Mouse (Mus musculus) midbrain, postnatal 0 days (tissue): ENCODE measurements at regions not wholly inside any gene's neighbourhood (a gene's known extent, or its start where the extent isn't known, plus 50 kb on each side); places are given as distances from the start of the nearest gene placed in this dataset.

Experiments used
- ATAC-seq: fragments of 200-750 bp; cut with Nextera tagmentation; 2 replicates; pipeline ENCODE4 v1.8.0; 2017; ENCODE audit warnings: moderate number of reproducible peaks, mild to moderate bottlenecking, moderate TSS enrichment, moderate library complexity; ENCODE audit not compliant: low FRiP score
- DNase-seq: peaks from one replicate; pipeline ENCODE4 v3.0.0-alpha.2; 2015; ENCODE audit warnings: low spot score
- H3K27ac ChIP-seq: fragments of 300-500 bp; sonication (generic); 2 replicates; pipeline ENCODE4 v1.5.1; 2014; ENCODE audit warnings: low read depth, mild to moderate bottlenecking, low read length, mixed read lengths
- H3K27me3 ChIP-seq: fragments of 300-500 bp; sonication (generic); 2 replicates; pipeline ENCODE4 v1.6.1; 2014; ENCODE audit warnings: low read length, control low read depth, mixed read lengths; ENCODE audit not compliant: insufficient read depth
- H3K36me3 ChIP-seq: fragments of 300-500 bp; sonication (generic); 2 replicates; pipeline ENCODE4 v1.6.1; 2014; ENCODE audit warnings: low read length, control low read depth, mixed read lengths; ENCODE audit not compliant: insufficient read depth
- H3K4me1 ChIP-seq: fragments of 300-500 bp; sonication (generic); 2 replicates; pipeline ENCODE4 v1.6.1; 2014; ENCODE audit warnings: mild to moderate bottlenecking, control low read depth, antibody characterized with exemption, low read length, mixed read lengths; ENCODE audit not compliant: insufficient read depth
- H3K4me2 ChIP-seq: fragments of 300-500 bp; sonication (generic); 2 replicates; pipeline ENCODE4 v1.6.1; 2014; ENCODE audit warnings: low read depth, mild to moderate bottlenecking, low read length, mixed read lengths; ENCODE audit not compliant: poor library complexity, severe bottlenecking
- H3K4me3 ChIP-seq: fragments of 300-500 bp; sonication (generic); 2 replicates; pipeline ENCODE4 v1.5.1; 2014; ENCODE audit warnings: low read depth, mild to moderate bottlenecking, low read length, moderate library complexity
- H3K9ac ChIP-seq: fragments of 300-500 bp; sonication (generic); replicated peaks from 2 replicates; pipeline ENCODE4 v1.6.1; 2014; ENCODE audit warnings: mild to moderate bottlenecking, low read length, moderate library complexity, mixed read lengths; ENCODE audit not compliant: poor library complexity, severe bottlenecking
- H3K9me3 ChIP-seq: fragments of 300-500 bp; sonication (generic); 2 replicates; pipeline ENCODE4 v1.6.1; 2016; ENCODE audit warnings: low read length, control low read depth
- CTCF ChIP-seq: IDR thresholded peaks from 2 replicates; pipeline ENCODE4 v1.5.1; 2016; ENCODE audit warnings: antibody characterized with exemption, mild to moderate bottlenecking
- WGBS: fragments of 180-500 bp; shearing (Covaris S2); extraction: QIAGEN DNeasy Blood & Tissue Kit; methylation state at CpG from one replicate; pipeline ENCODE4 v1.1.7; 2014; 5-methylcytosine and 5-hydroxymethylcytosine counted together

- H3K27ac ChIP-seq: no peak overlapping the region
- H3K4me1 ChIP-seq: no peaks in the 10 kb centered on the region
- no peak overlapping the region for H3K4me3 ChIP-seq
- no peaks in the 10 kb centered on the region for H3K9me3 ChIP-seq
- H3K27me3 ChIP-seq: no peaks in the 10 kb centered on the region
- TF ChIP-seq CTCF: no peak
- no peaks in the 10 kb centered on the region for H3K36me3 ChIP-seq
- no peak overlapping the region for H3K4me2 ChIP-seq
- no peak for ATAC-seq
- no peak overlapping the region for H3K9ac ChIP-seq
- DNase-seq: no peak
These were observed 107.0 kb downstream of the 4933402N22Rik start for GRCm38 (mm10) chr5:12024705-12025383.

GRCm38 (mm10) chr5:12030002-12030401 lies 112.2 kb downstream of the 4933402N22Rik start:
- peak; percentile 63 for ATAC-seq
- H3K4me2 ChIP-seq: no peak overlapping the region

GRCm38 (mm10) chr5:12049806-12050205 lies 132.0 kb downstream of the 4933402N22Rik start:
- DNase-seq (no peak), ATAC-seq (no peak)
- 81% methylated on average over 1 of the region's 1 CpGs for WGBS
- H3K27me3 ChIP-seq: no peaks in the 10 kb centered on the region
- no peaks in the 10 kb centered on the region for H3K36me3 ChIP-seq
- H3K4me1 ChIP-seq: no peaks in the 10 kb centered on the region
- no peak overlapping the region for H3K4me3 ChIP-seq
- H3K27ac ChIP-seq: no peak overlapping the region
- no peak overlapping the region for H3K4me2 ChIP-seq
- no peak for TF ChIP-seq CTCF
- no peaks in the 10 kb centered on the region for H3K9me3 ChIP-seq
- H3K9ac ChIP-seq: no peak overlapping the region

More at GRCm38 (mm10) chr5:12030002-12030401, 112.2 kb downstream of the 4933402N22Rik start:
- 18% methylated on average over 5 of the region's 5 CpGs for WGBS
- no peaks in the 10 kb centered on the region for H3K27me3 ChIP-seq
- H3K9me3 ChIP-seq: no peaks in the 10 kb centered on the region
- H3K27ac ChIP-seq: no peak overlapping the region
- no peak overlapping the region for H3K4me3 ChIP-seq
- H3K36me3 ChIP-seq: no peaks in the 10 kb centered on the region
- DNase-seq: peak; percentile 83
- no peak overlapping the region for H3K9ac ChIP-seq
- no peaks in the 10 kb centered on the region for H3K4me1 ChIP-seq
- peak; percentile 89 for TF ChIP-seq CTCF

- no peak overlapping the region for H3K9ac ChIP-seq
- 72% methylated on average over 1 of the region's 1 CpGs for WGBS
- H3K9me3 ChIP-seq: no peaks in the 10 kb centered on the region
- no peak for ATAC-seq
- H3K27me3 ChIP-seq: no peaks in the 10 kb centered on the region
- no peak overlapping the region for H3K27ac ChIP-seq
- peak; percentile 1 for DNase-seq
- no peak overlapping the region for H3K4me3 ChIP-seq
- no peaks in the 10 kb centered on the region for H3K4me1 ChIP-seq
- no peak for TF ChIP-seq CTCF
- no peaks in the 10 kb centered on the region for H3K36me3 ChIP-seq
- no peak overlapping the region for H3K4me2 ChIP-seq
These were observed 162.3 kb downstream of the 4933402N22Rik start for GRCm38 (mm10) chr5:12080191-12080590.

- Histone ChIP-seq H3K9me3 (no peaks in the 10 kb centered on the region), H3K4me1 (no peaks in the 10 kb centered on the region)
- 78% methylated on average over 1 of the region's 1 CpGs for WGBS
These were observed 175.8 kb downstream of the 4933402N22Rik start for GRCm38 (mm10) chr5:12093680-12094079.

GRCm38 (mm10) chr5:12116587-12117354 lies 198.9 kb downstream of the 4933402N22Rik start:
- Histone ChIP-seq H3K9ac (no peak overlapping the region), H3K36me3 (no peaks in the 10 kb centered on the region), H3K27me3 (no peaks in the 10 kb centered on the region), H3K4me1 (no peaks in the 10 kb centered on the region), H3K27ac (no peak overlapping the region), H3K4me3 (no peak overlapping the region), H3K4me2 (no peak overlapping the region), H3K9me3 (no peaks in the 10 kb centered on the region)
- DNase-seq (no peak), ATAC-seq (no peak)
- no peak for TF ChIP-seq CTCF
- WGBS: 77% methylated on average over 5 of the region's 5 CpGs

More at GRCm38 (mm10) chr5:12093680-12094079, 175.8 kb downstream of the 4933402N22Rik start:
- Histone ChIP-seq H3K36me3 (no peaks in the 10 kb centered on the region), H3K27me3 (no peaks in the 10 kb centered on the region), H3K27ac (no peak overlapping the region), H3K9ac (no peak overlapping the region), H3K4me3 (no peak overlapping the region), H3K4me2 (no peak overlapping the region)
- no peak for DNase-seq
- no peak for TF ChIP-seq CTCF
- no peak for ATAC-seq
